Comparison of ENCODE assay signal across 23 mouse cellular contexts in genomic region chr6:65849127-65849526, GRCm38 (mm10).
A peak's percentile ranks its signal among the peaks of the same experiment; 100 is the strongest.
DNase-seq lines count a peak whose midpoint lies in the region; ATAC-seq and TF ChIP-seq lines count a peak whose summit lies in the region.
"Had no signal": no experiment of that assay in that cellular context is flagged by ENCODE, and none has a peak within 500 bp of the region (broad histone marks: within the 10 kb centered on the region; RNA-seq: fewer than 3 reads in every experiment).

No protein-coding gene starts in this region.

- no peaks in the 10 kb centered on the region for H3K36me3 ChIP-seq in hindbrain, embryonic 15.5 days
- no peaks in the 10 kb centered on the region for H3K36me3 ChIP-seq in hindbrain, embryonic 12.5 days
- no peaks in the 10 kb centered on the region for H3K36me3 ChIP-seq in midbrain, embryonic 11.5 days (ENCODE audit: control insufficient read depth, insufficient read depth, low read length)
- H3K36me3 ChIP-seq in midbrain, embryonic 14.5 days (ENCODE audit: control insufficient read depth, insufficient read depth, low read length): no peaks in the 10 kb centered on the region
- no peaks in the 10 kb centered on the region for H3K36me3 ChIP-seq in hindbrain, postnatal 0 days (ENCODE audit: insufficient read depth, low read length)
- no peaks in the 10 kb centered on the region for H3K36me3 ChIP-seq in intestine, embryonic 16.5 days (ENCODE audit: control insufficient read depth, insufficient read depth, low read length)
- H3K36me3 ChIP-seq: limb, embryonic 10.5 days; limb, embryonic 15.5 days; liver, embryonic 13.5 days had no signal

- no peaks in the 10 kb centered on the region for H3K9me3 ChIP-seq in hindbrain, embryonic 15.5 days
- H3K9me3 ChIP-seq in hindbrain, embryonic 12.5 days (replicated peaks): no peaks in the 10 kb centered on the region
- no peaks in the 10 kb centered on the region for H3K9me3 ChIP-seq in midbrain, embryonic 11.5 days (ENCODE audit: control insufficient read depth, low read length)
- no peaks in the 10 kb centered on the region for H3K9me3 ChIP-seq in midbrain, embryonic 14.5 days (ENCODE audit: control insufficient read depth, low read length)
- no peaks in the 10 kb centered on the region for H3K9me3 ChIP-seq in hindbrain, postnatal 0 days (ENCODE audit: low read length)
- H3K9me3 ChIP-seq in intestine, embryonic 16.5 days (ENCODE audit: control insufficient read depth, low read length): no peaks in the 10 kb centered on the region
- H3K9me3 ChIP-seq: forebrain, embryonic 13.5 days; limb, embryonic 10.5 days; limb, embryonic 15.5 days; liver, embryonic 13.5 days had no signal

- peak; percentile 70 for DNase-seq in midbrain, embryonic 11.5 days (ENCODE audit: low spot score, missing footprints)
- DNase-seq in midbrain, embryonic 14.5 days: no peak
- no peak for DNase-seq in Patski (ENCODE audit: low read depth, low spot score)
- DNase-seq in hindbrain, postnatal 0 days (ENCODE audit: low spot score): peak; percentile 21
- DNase-seq in spleen, postnatal 14 days (ENCODE audit: low spot score in 2 of 2): no peak
- DNase-seq: adrenal gland, postnatal 14 days; B cell, adult 2 months; cerebellum, adult 11 months; cerebellum, adult 9-10 months; gastrocnemius, postnatal 14 days; heart, postnatal 14 days; kidney, adult 9 months; kidney, postnatal 10 days; liver, embryonic 13.5 days; lung, adult 18-20 months; lung, postnatal 10 days had no signal

- H3K4me1 ChIP-seq in hindbrain, embryonic 15.5 days (replicated peaks): 0 out of 2 replicates have a peak, but pooled peaks cover 4% of the 10 kb centered on the region
- H3K4me1 ChIP-seq in hindbrain, embryonic 12.5 days: 0 out of 2 replicates have a peak, but pooled peaks cover under 1% of the 10 kb centered on the region
- no peaks in the 10 kb centered on the region for H3K4me1 ChIP-seq in midbrain, embryonic 11.5 days (ENCODE audit: control insufficient read depth, insufficient read depth, low read length)
- no peaks in the 10 kb centered on the region for H3K4me1 ChIP-seq in midbrain, embryonic 14.5 days (ENCODE audit: control insufficient read depth, insufficient read depth, low read length)
- H3K4me1 ChIP-seq in hindbrain, postnatal 0 days (ENCODE audit: insufficient read depth, low read length): no peaks in the 10 kb centered on the region
- H3K4me1 ChIP-seq in intestine, embryonic 16.5 days (ENCODE audit: control insufficient read depth, insufficient read depth, low read length): no peaks in the 10 kb centered on the region
- H3K4me1 ChIP-seq: liver, embryonic 13.5 days had no signal

- WGBS in hindbrain, embryonic 15.5 days: 48% methylated on average over 4 of the region's 4 CpGs
- WGBS in hindbrain, embryonic 12.5 days: 63% methylated on average over 4 of the region's 4 CpGs
- 77% methylated on average over 4 of the region's 4 CpGs for WGBS in midbrain, embryonic 11.5 days
- WGBS in midbrain, embryonic 14.5 days: 69% methylated on average over 4 of the region's 4 CpGs
- 37% methylated on average over 4 of the region's 4 CpGs for WGBS in hindbrain, postnatal 0 days
- WGBS in intestine, embryonic 16.5 days: 51% methylated on average over 4 of the region's 4 CpGs

- POLR2A ChIA-PET in Patski (lab: Charles Lee): no interaction called here

- CTCF ChIA-PET in Patski (lab: Charles Lee): no interaction called here

- peak; percentile 84 for ATAC-seq in hindbrain, embryonic 15.5 days (ENCODE audit: low FRiP score, low read depth)
- ATAC-seq in hindbrain, embryonic 12.5 days (ENCODE audit: low FRiP score): no peak
- no peak for ATAC-seq in midbrain, embryonic 11.5 days (ENCODE audit: low FRiP score)
- ATAC-seq in midbrain, embryonic 14.5 days (ENCODE audit: low FRiP score, low TSS enrichment): no peak
- peak; percentile 44 for ATAC-seq in Patski
- 0 out of 2 replicates have a peak, but pooled peaks have one; percentile 58 for ATAC-seq in hindbrain, postnatal 0 days
- no peak for ATAC-seq in intestine, embryonic 16.5 days
- ATAC-seq: forebrain, embryonic 13.5 days; intestine, postnatal 0 days had no signal

- H3K4me2 ChIP-seq in hindbrain, embryonic 15.5 days: no peak overlapping the region
- H3K4me2 ChIP-seq in hindbrain, embryonic 12.5 days (replicated peaks): no peak overlapping the region
- H3K4me2 ChIP-seq in midbrain, embryonic 11.5 days: no peak overlapping the region
- no peak overlapping the region for H3K4me2 ChIP-seq in midbrain, embryonic 14.5 days (ENCODE audit: low read length)
- no peak overlapping the region for H3K4me2 ChIP-seq in hindbrain, postnatal 0 days (ENCODE audit: low read depth, low read length)
- no peak overlapping the region for H3K4me2 ChIP-seq in intestine, embryonic 16.5 days (ENCODE audit: low read depth, low read length)
- H3K4me2 ChIP-seq: forebrain, embryonic 13.5 days; limb, embryonic 15.5 days; liver, embryonic 13.5 days had no signal

- H3K27ac ChIP-seq in hindbrain, embryonic 15.5 days (replicated peaks): no peak overlapping the region
- H3K27ac ChIP-seq in hindbrain, embryonic 12.5 days: no peak overlapping the region
- H3K27ac ChIP-seq in midbrain, embryonic 11.5 days (ENCODE audit: low read depth, low read length): no peak overlapping the region
- no peak overlapping the region for H3K27ac ChIP-seq in midbrain, embryonic 14.5 days (replicated peaks; ENCODE audit: low read depth, low read length)
- no peak overlapping the region for H3K27ac ChIP-seq in hindbrain, postnatal 0 days
- no peak overlapping the region for H3K27ac ChIP-seq in intestine, embryonic 16.5 days (ENCODE audit: low read length)
- H3K27ac ChIP-seq: forebrain, embryonic 13.5 days; limb, embryonic 10.5 days; limb, embryonic 15.5 days; liver, embryonic 13.5 days had no signal

- H3K27me3 ChIP-seq in hindbrain, embryonic 15.5 days: no peaks in the 10 kb centered on the region
- no peaks in the 10 kb centered on the region for H3K27me3 ChIP-seq in hindbrain, embryonic 12.5 days
- H3K27me3 ChIP-seq in midbrain, embryonic 11.5 days (ENCODE audit: control insufficient read depth, insufficient read depth, low read length): no peaks in the 10 kb centered on the region
- H3K27me3 ChIP-seq in midbrain, embryonic 14.5 days (ENCODE audit: control insufficient read depth, insufficient read depth, low read length): no peaks in the 10 kb centered on the region
- no peaks in the 10 kb centered on the region for H3K27me3 ChIP-seq in Patski
- no peaks in the 10 kb centered on the region for H3K27me3 ChIP-seq in hindbrain, postnatal 0 days (ENCODE audit: insufficient read depth, low read length)
- H3K27me3 ChIP-seq in intestine, embryonic 16.5 days (replicated peaks; ENCODE audit: control insufficient read depth, insufficient read depth, low read length): no peaks in the 10 kb centered on the region
- H3K27me3 ChIP-seq: forebrain, embryonic 13.5 days; limb, embryonic 15.5 days; liver, embryonic 13.5 days had no signal

- in situ Hi-C loops in Patski (cut with MboI; ENCODE audit: low pct_unique_long_range_greater_than_20kb): no loop called here

- no peak for TF ChIP-seq CTCF in Patski (IDR thresholded peaks at IDR 0.05)
- no peak for TF ChIP-seq CTCF in hindbrain, postnatal 0 days (IDR thresholded peaks at IDR 0.05; ENCODE audit: low read depth)

- H3K9ac ChIP-seq in hindbrain, embryonic 15.5 days: no peak overlapping the region
- no peak overlapping the region for H3K9ac ChIP-seq in hindbrain, embryonic 12.5 days
- H3K9ac ChIP-seq in midbrain, embryonic 11.5 days (ENCODE audit: low read length): no peak overlapping the region
- H3K9ac ChIP-seq in midbrain, embryonic 14.5 days (replicated peaks; ENCODE audit: low read length): no peak overlapping the region
- H3K9ac ChIP-seq in hindbrain, postnatal 0 days (replicated peaks; ENCODE audit: low read length): no peak overlapping the region
- H3K9ac ChIP-seq in intestine, embryonic 16.5 days (ENCODE audit: low read depth, low read length): no peak overlapping the region
- H3K9ac ChIP-seq: forebrain, embryonic 13.5 days; limb, embryonic 15.5 days; liver, embryonic 13.5 days had no signal

- no peak overlapping the region for H3K4me3 ChIP-seq in hindbrain, embryonic 15.5 days
- H3K4me3 ChIP-seq in hindbrain, embryonic 12.5 days: no peak overlapping the region
- H3K4me3 ChIP-seq in midbrain, embryonic 11.5 days (ENCODE audit: low read depth, low read length): no peak overlapping the region
- no peak overlapping the region for H3K4me3 ChIP-seq in midbrain, embryonic 14.5 days (replicated peaks; ENCODE audit: low read depth, low read length)
- H3K4me3 ChIP-seq in hindbrain, postnatal 0 days (ENCODE audit: low read length): no peak overlapping the region
- H3K4me3 ChIP-seq in intestine, embryonic 16.5 days (ENCODE audit: low read length): no peak overlapping the region
- H3K4me3 ChIP-seq: forebrain, embryonic 13.5 days; limb, embryonic 10.5 days; limb, embryonic 15.5 days; liver, embryonic 13.5 days had no signal

Comparison
In these comparisons a context has a peak if more than half of its experiments do, and no peak if none do; other contexts are left out.
1. ATAC-seq: peak in hindbrain, embryonic 15.5 days (single experiment), Patski (single experiment) and hindbrain, postnatal 0 days (single experiment); none in hindbrain, embryonic 12.5 days (single experiment), midbrain, embryonic 11.5 days (single experiment), midbrain, embryonic 14.5 days (single experiment) and intestine, embryonic 16.5 days (single experiment).
2. DNase-seq: peak in midbrain, embryonic 11.5 days (single experiment) and hindbrain, postnatal 0 days (single experiment); none in midbrain, embryonic 14.5 days (single experiment), Patski (single experiment) and spleen, postnatal 14 days (0 of 2).